8 mouse cellular contexts compared by ENCODE assay signal in genomic region chr8:60982701-60983687, GRCm38 (mm10). TPM values are rescaled to one million over a fixed set of nuclear protein-coding genes. Genes with fewer than 3 reads are reported as not detected.
A peak's percentile ranks its signal among the peaks of the same experiment; 100 is the strongest.
DNase-seq lines count a peak whose midpoint lies in the region; ATAC-seq lines count a peak whose summit lies in the region.

Clcn3 (minus strand) TSS chr8:60983300.

- H3K27ac ChIP-seq in lung, embryonic 16.5 days (ENCODE audit: low read length): peak within 1 kb of the TSS; percentile 94

- H3K4me2 ChIP-seq in lung, embryonic 16.5 days (ENCODE audit: low read depth, low read length): peak within 1 kb of the TSS; percentile 93

- H3K27me3 ChIP-seq in lung, embryonic 16.5 days (ENCODE audit: control insufficient read depth, insufficient read depth, low read depth, low read length): 0 out of 2 replicates have a peak, but pooled peaks cover 3% of the 10 kb centered on the region

- no peaks in the 10 kb centered on the region for H3K36me3 ChIP-seq in lung, embryonic 16.5 days (ENCODE audit: control insufficient read depth, insufficient read depth, low read length)

- ATAC-seq in hematopoietic stem cell, adult 5-6 weeks (replicated peaks in 1 of 2; ENCODE audit: insufficient read depth in 1 of 2, low FRiP score in 2 of 2, low TSS enrichment in 1 of 2, low read depth in 1 of 2, poor library complexity in 2 of 2, severe bottlenecking in 2 of 2): peak; percentile 96 to 98
- peak; percentile 99 for ATAC-seq in lung, embryonic 16.5 days (ENCODE audit: low read depth)

- H3K9ac ChIP-seq in lung, embryonic 16.5 days (ENCODE audit: low read length): peak within 1 kb of the TSS; percentile 76

- peak; percentile 93 for DNase-seq in MEL-GATA-1-ER (ENCODE audit: extremely low read depth, low read depth)
- peak; percentile 96 for DNase-seq in cerebellum, adult 8-10 months
- peak; percentile 97 for DNase-seq in forelimb bud, embryonic 11.5 days (ENCODE audit: low read depth, low spot score)
- DNase-seq in layer of hippocampus, adult 9-10 months (ENCODE audit: low spot score): peak; percentile 88
- peak; percentile 87 for DNase-seq in ovary, postnatal 10 days (ENCODE audit: low spot score)
- DNase-seq in thymus, postnatal 10 days (ENCODE audit: low spot score in 2 of 2): peak; percentile 98 to 99

- under 1% methylated on average over 101 of the region's 101 CpGs for WGBS in lung, embryonic 16.5 days

- H3K9me3 ChIP-seq in lung, embryonic 16.5 days (ENCODE audit: control insufficient read depth, low read length): no peaks in the 10 kb centered on the region

- H3K4me1 ChIP-seq in lung, embryonic 16.5 days (replicated peaks; ENCODE audit: control insufficient read depth, insufficient read depth, low read length): 0 out of 2 replicates have a peak, but pooled peaks cover 4% of the 10 kb centered on the region

- H3K4me3 ChIP-seq in lung, embryonic 16.5 days (ENCODE audit: low read length): peak within 1 kb of the TSS; percentile 91

RNA-seq across cellular contexts. Expression of gene Clcn3, which starts in this region (rescaled TPM):
- 47.7 and 52.5 TPM in 2 replicates for total RNA-seq in hematopoietic stem cell, adult 5-6 weeks (2017)
- 22.1 and 22.2 TPM in 2 replicates for polyA plus RNA-seq in lung, embryonic 16.5 days (2015; fragmentation: Nextera tagmentation; extraction: Ambion mirVana)

Comparison
In these comparisons a context has a peak if more than half of its experiments do, and no peak if none do; other contexts are left out.
1. Peak in every context shown above with its lines: DNase-seq, ATAC-seq, H3K4me3 ChIP-seq and H3K27ac ChIP-seq.